Mouse (Mus musculus): ENCODE measurements around the gene Dgkq.
A peak's percentile ranks its signal among the peaks of the same experiment; 100 is the strongest.

Dgkq gene

GRCm38 (mm10) chr5:108668977-108669936, at the start of gene Dgkq:
Gene Dgkq, minus strand, starts transcription at chr5:108669672.
- peak; percentile 75 for DNase-seq (ENCODE audit: low read depth)

GRCm38 (mm10) chr5:108718051-108718450, 48.6 kb upstream of the Dgkq start:
- no peak for DNase-seq (ENCODE audit: low read depth)

GRCm38 (mm10) chr5:108715974-108716373, 46.5 kb upstream of the Dgkq start:
- no peak for DNase-seq (ENCODE audit: low read depth)

- no peak for DNase-seq (ENCODE audit: low read depth)
Observed at GRCm38 (mm10) chr5:108714149-108714548, 44.7 kb upstream of the Dgkq start.

GRCm38 (mm10) chr5:108713691-108714090, 44.2 kb upstream of the Dgkq start:
- no peak for DNase-seq (ENCODE audit: low read depth)

- no peak for DNase-seq (ENCODE audit: low read depth)
Observed at GRCm38 (mm10) chr5:108713096-108713495, 43.6 kb upstream of the Dgkq start.

GRCm38 (mm10) chr5:108711968-108712367, 42.5 kb upstream of the Dgkq start:
- DNase-seq (ENCODE audit: low read depth), result no peak

GRCm38 (mm10) chr5:108708981-108709731, 39.7 kb upstream of the Dgkq start:
- DNase-seq (ENCODE audit: low read depth), result no peak

- DNase-seq (ENCODE audit: low read depth), result no peak
Observed at GRCm38 (mm10) chr5:108708419-108708818, 38.9 kb upstream of the Dgkq start.

- no peak for DNase-seq (ENCODE audit: low read depth)
Observed at GRCm38 (mm10) chr5:108707758-108708157, 38.3 kb upstream of the Dgkq start.

GRCm38 (mm10) chr5:108703754-108704626, 34.5 kb upstream of the Dgkq start:
- no peak for DNase-seq (ENCODE audit: low read depth)

GRCm38 (mm10) chr5:108701341-108702021, 32.0 kb upstream of the Dgkq start:
- no peak for DNase-seq (ENCODE audit: low read depth)

GRCm38 (mm10) chr5:108700346-108700745, 30.9 kb upstream of the Dgkq start:
- no peak for DNase-seq (ENCODE audit: low read depth)

GRCm38 (mm10) chr5:108697341-108697753, 27.9 kb upstream of the Dgkq start:
- DNase-seq (ENCODE audit: low read depth), result no peak

- no peak for DNase-seq (ENCODE audit: low read depth)
Observed at GRCm38 (mm10) chr5:108696542-108696941, 27.1 kb upstream of the Dgkq start.

- DNase-seq (ENCODE audit: low read depth), result no peak
Observed at GRCm38 (mm10) chr5:108695861-108696260, 26.4 kb upstream of the Dgkq start.

- peak; percentile 36 for DNase-seq (ENCODE audit: low read depth)
Observed at GRCm38 (mm10) chr5:108694352-108695261, 25.1 kb upstream of the Dgkq start.

- DNase-seq (ENCODE audit: low read depth), result peak; percentile 83
Observed at GRCm38 (mm10) chr5:108693872-108694288, 24.4 kb upstream of the Dgkq start.

GRCm38 (mm10) chr5:108692271-108692670, 22.8 kb upstream of the Dgkq start, which contains the start of gene Fgfrl1:
Gene Fgfrl1, plus strand, starts transcription at chr5:108692382.
- peak; percentile 61 for DNase-seq (ENCODE audit: low read depth)

GRCm38 (mm10) chr5:108691152-108691551, 21.7 kb upstream of the Dgkq start:
- DNase-seq (ENCODE audit: low read depth), result no peak
